Mouse (Mus musculus) adrenal gland, postnatal 14 days (tissue): ENCODE results near the gene Arhgap29. TPM values are rescaled to one million over a fixed set of nuclear protein-coding genes. Genes with fewer than 3 reads are reported as not detected.

Experiments used
- DNase-seq: peaks from one replicate; pipeline ENCODE4 v3.0.0; 2021; ENCODE audit warnings: mixed read lengths
- long read RNA-seq, 2 experiments: library from polyadenylated mRNA; stranded (forward); transcript quantifications; one replicate each; pipeline ENCODE4 v2.0.0; 2021
- total RNA-seq: library from RNA; stranded (reverse); gene quantifications from 2 replicates; pipeline ENCODE4 v1.2.3, GENCODE M21; 2021

Gene Arhgap29
- total RNA-seq = 82.6 and 83.4 TPM in 2 replicates
- long read RNA-seq, experiment 1, full-length matches to known transcripts = 2 of 10 reads
- long read RNA-seq, experiment 1, partial matches to known transcripts = 6 of 10 reads
- long read RNA-seq, experiment 1, other reads (novel, unspliced or antisense) = 2 of 10 reads
- long read RNA-seq, experiment 2, full-length matches to known transcripts = 6 of 18 reads
- long read RNA-seq, experiment 2, partial matches to known transcripts = 1 of 18 reads
- long read RNA-seq, experiment 2, other reads (novel, unspliced or antisense) = 11 of 18 reads

DNA sequence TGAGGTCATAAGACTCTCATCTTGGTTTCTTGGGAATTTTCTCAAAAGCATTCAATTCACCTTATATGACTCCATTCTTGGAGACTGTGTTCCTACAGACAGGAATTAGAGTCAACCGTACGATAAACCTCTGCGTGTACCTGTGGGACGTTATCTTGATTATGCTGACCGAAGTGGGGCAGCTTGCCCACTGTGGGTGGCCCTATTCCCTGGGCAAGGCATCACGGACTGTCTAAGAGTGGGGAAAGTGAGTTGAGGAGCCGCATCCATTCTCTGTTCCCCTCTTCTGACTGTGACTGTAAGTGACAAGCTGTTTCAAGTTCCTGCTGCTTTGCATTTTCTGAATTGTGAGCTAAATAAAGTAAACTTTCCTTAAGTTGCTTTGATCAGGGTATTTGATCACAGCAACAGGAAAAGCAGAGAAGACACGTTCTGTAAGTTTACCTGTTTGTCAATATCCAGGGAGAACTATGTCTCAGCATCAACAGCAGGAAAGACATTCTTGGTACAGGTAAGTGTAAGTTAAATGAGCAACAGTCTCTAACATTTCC lies at the start of gene Arhgap29:
Gene Arhgap29 (plus strand): TSS at position 501 of the 551 bp plus-strand sequence.
- DNase-seq = no peak

DNA sequence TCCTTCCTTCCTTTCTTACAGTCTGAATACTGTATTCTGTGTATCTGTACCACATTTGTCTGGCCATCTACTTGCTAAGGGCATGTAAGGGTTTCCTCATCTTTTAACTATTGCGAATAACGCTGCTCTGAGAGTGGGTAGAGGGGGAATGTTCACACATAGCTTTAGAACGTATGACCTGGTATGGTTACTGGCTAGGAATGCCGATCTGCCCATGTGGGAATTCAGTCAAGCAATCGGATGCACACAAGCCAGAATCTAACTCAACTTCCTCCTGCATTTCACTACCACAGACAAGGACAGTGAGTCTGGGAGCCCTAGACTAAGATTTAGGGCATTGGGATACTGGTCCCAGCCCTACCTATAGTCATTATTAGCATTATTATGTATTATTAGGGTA lies 49.6 kb upstream of the Arhgap29 start:
- no peak for DNase-seq

DNA sequence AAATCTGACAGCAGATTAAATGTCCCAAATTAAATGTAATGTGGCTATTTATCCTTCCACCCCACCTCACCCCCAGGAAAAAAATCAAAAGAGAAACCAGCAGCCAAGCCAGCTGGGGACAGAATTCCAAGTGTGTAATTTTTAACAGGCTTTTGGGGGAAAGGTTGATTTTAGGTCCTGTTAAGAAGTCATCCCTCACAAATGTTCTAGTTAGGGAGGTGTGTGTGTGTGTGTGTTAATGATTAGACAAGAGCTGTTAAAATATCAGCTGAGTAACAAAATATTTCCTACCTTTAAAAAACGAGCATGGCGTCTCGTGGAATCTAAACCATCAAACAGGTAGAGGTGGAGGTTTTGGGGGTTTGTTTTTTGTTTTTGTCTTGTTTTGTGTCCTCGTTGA lies 49.1 kb upstream of the Arhgap29 start:
- no peak for DNase-seq

DNA sequence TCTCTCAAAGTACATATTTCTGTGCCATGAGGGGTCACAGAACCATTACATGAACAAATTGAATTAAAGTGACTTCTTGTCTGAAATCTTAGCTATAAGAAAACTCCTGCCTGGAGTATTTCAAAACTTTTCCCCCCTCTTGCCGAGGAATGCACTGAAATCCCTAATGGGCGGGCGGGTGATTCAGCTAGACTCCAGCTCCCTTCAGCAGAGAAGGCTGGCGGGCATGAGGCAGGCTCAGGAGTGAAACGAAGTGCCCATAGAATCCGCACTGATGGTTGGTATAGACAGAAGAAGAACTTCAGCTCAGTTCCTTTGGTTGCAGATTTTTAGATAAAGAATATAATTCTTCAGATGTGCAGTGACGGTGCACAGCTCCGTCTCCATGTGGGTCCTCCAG lies 48.6 kb upstream of the Arhgap29 start:
- DNase-seq = no peak

DNA sequence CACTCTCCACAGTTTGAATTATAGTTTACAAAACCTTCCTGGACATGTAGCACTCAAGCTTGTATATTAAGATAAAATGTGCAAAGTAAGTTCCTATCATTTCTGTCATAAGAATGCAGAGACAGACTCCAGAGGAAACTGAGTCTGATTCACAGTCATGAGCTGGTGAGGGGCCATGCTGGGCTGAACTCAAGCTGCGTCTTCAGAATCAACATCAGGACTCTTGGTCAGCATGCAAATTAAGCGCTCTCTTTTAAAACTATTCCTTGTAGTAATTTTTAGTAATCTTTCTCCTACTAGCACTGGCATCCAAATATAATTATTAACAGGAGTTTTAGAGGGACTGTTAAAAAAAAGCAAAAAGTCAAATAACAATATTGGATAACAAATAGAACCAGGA lies 47.9 kb upstream of the Arhgap29 start:
- DNase-seq = no peak

DNA sequence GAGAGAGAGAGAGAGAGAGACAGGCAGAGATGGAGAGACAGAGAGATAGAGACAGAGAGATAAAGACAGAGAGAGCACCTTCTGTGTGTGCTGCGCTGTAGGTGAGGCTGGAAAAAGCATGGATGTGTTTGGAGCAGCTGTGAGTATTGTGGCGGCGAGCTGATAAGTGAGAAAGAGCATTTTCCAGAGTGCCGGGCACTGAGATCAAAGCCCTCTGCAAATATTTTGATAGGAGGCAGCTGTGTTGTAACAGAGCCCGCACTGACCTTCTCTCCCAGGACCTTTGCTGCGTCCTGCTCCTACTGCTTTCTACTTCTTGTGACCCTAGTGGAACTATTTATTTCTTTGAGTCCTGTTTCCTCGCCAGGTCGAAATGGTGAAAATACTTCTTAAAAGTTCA lies 45.7 kb upstream of the Arhgap29 start:
- peak; percentile 29 for DNase-seq

DNA sequence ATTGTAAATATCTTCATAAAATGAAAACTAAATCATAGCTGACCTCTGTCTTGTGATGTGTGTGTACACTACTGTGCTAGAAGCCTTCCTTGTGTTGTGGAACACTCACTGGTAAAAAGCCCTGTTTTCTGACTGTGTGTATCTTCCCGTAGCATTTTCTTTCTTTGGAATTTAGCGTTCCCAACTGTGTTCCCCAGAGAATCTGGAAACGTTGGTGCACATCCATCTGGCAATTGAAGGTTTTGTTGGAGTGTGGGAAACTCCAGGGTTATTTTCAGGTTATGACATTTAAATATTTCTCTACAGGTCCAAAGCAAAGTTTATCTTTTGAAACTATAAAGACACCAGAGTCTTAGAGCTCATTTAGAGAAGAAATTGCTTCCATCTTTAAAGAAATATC lies 43.2 kb upstream of the Arhgap29 start:
- DNase-seq = no peak

DNA sequence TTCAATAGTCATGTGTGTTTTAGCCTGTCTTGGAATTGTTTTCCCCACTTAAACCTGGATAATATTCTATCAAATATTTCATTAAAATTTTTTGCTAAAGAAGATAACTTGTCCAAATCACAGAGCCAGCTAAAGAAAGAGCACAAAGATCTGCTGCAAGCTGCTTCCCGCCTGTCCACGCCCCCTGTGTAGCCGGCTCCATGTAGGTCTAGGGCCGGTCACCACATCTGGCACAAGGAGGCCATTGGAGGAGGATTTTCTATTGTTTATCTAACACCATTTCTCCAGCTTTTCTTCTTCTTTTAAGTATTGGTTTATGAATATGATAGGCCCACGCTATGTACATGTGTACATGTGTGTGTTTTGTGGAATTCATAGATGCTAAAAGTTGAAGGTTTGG lies 38.9 kb upstream of the Arhgap29 start:
- DNase-seq = no peak

DNA sequence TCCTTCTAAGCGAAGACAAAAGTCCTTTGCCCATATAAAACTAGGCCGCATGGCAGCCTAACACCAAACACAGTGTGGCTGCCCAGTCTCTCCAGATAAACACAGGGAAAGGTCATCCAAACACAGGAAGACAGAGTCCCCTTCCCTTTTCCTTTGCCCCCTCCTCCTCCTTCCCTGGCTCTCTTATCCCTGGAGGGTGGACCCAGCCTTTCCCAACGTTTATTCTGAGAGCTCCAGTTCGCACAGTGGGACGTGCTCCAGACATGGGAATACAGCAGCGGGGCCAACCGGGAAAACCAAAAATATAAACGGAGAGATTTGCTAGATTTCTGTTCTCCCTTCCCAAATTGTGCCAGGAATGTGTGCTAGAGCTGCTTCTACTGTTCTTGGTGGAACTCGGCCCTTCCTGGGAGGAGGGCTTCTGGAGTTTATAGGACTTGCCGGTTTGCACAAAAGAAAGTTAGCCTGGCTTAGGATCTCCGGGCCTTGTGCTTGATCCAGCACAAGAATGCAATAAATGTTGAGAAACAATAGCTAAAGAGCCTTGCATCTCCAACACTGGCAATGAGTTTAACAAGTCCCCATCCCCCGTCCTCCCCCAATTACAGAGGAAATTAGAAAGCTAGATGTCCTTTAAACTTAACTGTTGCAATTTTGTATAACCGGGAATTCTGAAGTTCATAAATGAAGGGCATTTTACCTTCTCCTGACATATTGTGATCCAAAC lies 37.7 kb upstream of the Arhgap29 start:
- peak; percentile 61 for DNase-seq

DNA sequence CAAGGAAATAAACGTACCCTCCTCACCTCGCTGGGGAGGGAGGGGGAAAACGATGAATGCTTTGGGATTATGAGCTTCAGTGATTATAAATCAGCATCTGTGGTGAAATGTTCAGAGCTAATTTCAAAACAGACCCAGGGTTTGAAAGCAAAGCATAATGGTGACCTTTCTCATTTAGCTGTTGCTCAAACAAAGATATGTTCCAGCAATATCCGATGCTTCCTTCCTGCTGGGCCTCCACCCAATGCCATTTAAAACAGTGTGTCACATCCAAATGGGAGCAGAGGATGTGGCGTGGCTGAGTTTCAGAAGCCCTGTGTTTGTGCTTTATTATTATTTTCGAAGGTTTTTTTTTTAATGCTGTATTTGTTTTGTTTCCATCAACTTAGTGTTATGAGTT lies 37.1 kb upstream of the Arhgap29 start:
- peak; percentile 66 for DNase-seq

DNA sequence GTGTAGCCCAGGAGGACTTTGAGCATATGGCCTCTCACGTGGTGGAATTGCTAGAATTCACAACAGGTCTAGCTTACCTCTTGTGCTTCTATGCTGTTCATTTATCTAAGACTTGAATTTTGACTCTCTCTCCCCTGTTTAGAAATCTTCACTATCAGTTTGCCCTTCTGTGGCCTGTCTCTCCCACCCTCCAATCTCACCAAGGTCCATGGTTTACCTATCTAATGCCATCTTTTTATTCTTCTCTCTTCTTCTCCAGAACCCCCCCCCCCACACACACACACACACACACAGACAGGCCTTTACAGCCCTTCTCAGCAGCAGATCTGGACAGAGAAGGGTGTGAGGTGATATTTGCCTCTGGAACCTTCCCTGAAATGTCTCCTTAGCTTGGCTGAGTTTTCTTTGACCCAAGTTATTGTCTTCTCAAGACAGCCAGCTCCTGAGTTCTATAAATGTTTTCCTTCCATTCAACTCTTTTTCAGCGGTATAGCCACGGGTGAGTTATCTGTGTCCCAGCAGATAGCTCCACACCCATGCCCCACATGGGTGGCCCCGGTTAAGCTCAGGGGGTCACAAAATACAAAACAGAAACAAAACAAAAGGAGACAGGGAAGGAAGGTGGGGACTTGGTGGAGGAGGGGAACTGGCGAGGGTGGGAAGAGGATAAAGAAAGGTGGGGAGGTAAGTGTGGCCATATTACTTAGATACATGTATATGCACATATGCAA lies 35.4 kb upstream of the Arhgap29 start:
- DNase-seq = no peak

DNA sequence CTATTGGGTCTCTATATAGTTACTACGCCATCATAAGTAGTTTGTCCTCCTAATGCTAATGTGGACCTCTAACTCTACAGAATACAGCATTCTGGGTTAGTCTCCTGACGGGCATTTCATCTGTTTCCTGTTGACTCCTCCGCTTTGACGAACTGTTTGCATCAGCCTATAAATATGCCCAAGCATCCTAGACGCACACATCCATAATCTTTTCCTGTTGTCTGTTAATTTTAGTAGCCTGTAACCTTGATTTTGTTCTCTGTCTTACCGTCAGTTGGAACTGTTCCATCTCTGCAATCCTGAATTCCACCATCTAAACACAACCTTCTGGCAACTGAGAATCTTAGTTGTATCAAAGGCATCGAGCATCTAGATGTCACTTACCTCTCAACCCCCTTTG lies 34.7 kb upstream of the Arhgap29 start:
- DNase-seq = no peak

DNA sequence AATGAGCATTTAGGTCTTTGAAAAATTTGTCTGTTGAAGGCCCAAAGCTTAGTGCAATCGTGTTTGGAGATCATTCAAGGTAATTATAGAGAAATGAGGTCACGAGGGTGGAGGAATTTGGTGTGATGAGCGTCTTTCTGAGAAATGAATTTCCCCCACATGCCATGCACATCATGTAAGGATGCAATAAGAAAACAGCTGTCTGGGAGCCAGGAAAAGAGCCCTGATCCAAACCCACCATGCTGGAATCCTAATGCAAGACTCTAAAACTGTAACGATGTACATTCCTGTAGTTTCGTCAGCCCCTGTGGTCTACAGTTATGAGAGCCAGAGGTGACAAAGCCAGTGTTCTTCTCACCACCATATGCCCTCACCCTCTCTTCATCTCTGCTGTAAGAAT lies 32.4 kb upstream of the Arhgap29 start:
- no peak for DNase-seq

DNA sequence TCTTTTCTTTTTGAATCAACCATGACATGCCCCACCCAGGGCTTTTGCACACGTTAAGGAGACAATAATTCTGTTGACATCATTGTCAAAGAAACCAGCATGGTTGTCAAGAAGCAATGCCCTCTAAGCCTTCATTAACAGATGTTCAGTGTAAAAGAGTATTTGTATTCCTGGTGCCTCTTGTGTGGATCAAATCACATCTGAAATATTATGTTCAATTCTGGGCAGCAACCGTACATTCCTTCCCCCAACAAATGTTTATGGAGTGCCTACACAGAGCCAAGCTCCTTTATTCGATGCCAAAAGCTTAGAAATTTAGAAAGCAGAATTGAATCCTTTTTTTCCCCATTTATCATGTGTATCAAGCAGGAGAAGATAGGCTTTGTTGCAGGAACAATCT lies 31.6 kb upstream of the Arhgap29 start:
- no peak for DNase-seq

DNA sequence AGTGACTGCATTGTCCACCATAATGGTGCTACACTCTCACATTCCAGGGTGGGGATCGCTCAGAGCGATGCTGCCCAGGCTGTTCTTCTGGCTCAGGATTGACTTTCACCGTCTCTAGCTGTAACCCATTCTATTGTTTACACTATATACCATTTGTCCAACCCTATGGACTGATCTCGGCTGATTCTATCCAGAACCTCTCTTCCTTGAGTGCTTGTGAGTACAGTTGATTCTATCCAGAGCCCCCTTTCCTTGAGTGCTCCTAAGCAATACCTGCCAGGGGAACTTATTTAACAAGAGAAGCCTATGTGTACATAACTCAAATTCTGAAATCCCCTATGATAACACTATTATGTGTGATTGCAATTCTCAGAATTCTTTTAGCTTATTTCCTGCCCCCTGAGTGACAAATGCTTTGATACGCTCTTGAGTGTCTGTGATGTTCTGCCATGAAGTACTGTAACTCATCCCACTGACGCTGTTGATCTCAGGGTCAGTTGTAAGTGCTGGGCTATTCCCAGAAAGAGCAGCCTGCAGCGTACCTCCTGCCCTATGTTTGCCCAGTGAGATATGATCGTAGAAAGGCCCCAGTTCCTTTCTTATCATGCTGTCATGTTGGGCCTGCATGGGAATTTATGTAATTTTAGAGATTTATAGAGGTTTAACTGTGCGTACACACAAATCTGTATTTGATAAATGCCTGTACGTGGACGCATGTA lies 27.4 kb upstream of the Arhgap29 start:
- DNase-seq = peak; percentile 57

DNA sequence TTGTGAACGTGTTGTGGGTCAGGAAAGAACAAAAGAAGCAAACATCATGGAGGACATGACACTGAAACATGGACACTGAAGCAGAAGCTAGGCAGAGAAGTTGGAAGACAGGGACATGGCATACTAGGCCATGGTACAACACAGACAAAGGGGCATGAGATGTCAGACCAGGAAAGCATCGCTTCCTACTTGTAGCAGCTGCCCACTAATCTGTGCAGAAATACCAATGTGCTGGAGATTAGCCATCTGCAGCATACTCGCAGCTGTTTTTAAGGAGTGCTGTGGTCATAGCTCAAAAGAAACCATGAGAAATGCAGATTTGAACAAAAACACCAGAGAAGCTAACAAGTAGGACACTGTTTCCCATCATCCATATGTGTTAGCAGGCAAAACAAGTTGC lies 24.7 kb upstream of the Arhgap29 start:
- no peak for DNase-seq

DNA sequence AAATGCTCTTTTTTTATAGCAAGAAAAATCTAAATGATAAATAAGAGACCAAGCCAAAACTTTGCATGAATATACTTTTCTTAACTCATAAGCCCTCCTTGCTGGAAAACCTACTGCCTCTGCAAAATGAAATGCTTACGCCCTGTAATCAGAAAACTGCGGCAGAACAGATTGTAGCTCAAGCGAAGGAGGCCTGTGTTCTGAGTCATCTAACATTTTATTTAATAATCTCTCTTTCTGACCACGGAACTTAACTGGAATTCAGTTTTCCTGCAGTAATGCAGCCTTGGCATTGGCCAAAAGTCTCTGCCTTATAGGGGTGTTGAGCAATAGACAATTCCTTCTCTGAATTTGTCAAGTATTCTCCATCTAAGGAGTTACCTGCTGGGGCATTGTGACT lies 19.5 kb upstream of the Arhgap29 start:
- DNase-seq = no peak

DNA sequence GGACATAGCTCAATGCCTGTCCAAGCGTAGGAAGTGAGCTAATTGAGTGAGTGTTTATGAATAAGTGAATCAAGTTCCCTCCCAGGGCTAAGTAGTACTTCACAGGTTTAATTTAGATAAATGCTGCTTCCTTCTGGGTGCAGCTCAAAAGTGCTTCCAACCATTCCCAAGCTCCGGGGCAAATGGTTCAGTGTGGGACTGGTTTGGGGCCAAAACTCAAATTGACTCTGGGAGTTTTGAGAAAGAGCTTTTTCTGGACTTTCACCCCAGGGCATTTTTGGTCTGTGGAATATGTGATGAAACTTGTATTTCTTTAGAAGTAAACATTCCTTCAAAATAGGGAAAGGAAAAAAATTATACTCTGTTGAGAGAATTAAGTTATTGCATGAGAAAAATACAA lies 16.1 kb upstream of the Arhgap29 start:
- no peak for DNase-seq

DNA sequence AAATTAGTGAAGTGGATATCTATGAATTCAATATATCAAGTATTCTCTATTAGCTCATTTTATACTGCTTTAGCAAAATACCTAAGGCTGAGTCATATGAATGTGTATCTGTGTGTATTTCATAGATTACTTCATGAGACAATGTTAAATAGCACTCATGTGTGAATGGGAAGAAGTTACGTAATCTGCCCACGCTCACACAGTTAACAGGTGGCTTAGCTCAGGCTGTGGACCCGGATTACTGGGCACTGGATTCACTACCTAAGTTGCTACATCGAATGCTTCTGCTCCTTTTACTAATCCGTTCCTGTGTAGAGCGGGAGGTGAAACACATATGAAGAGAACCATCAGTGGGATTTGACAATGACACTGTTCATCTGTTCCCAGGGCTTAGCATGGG lies 15.3 kb upstream of the Arhgap29 start:
- DNase-seq = no peak

DNA sequence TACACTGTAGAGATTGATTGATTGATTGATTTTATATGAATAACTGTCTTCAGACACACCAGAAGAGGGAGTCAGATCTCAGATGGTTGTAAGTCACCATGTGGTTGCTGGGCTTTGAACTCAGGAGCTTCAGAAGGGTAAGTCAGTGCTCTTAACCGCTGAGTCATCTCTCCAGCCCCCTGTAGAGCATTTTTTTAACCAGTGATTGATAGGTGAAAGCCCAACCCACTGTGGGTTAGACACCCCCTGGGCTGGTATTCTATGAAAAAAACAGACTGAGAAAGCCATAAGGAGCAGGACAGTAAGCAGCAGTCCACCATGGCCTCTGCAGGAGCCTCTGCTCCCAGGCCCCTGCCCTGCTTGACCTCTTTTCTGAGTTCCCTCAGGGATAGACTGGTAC lies 12.7 kb upstream of the Arhgap29 start:
- DNase-seq = no peak

DNA sequence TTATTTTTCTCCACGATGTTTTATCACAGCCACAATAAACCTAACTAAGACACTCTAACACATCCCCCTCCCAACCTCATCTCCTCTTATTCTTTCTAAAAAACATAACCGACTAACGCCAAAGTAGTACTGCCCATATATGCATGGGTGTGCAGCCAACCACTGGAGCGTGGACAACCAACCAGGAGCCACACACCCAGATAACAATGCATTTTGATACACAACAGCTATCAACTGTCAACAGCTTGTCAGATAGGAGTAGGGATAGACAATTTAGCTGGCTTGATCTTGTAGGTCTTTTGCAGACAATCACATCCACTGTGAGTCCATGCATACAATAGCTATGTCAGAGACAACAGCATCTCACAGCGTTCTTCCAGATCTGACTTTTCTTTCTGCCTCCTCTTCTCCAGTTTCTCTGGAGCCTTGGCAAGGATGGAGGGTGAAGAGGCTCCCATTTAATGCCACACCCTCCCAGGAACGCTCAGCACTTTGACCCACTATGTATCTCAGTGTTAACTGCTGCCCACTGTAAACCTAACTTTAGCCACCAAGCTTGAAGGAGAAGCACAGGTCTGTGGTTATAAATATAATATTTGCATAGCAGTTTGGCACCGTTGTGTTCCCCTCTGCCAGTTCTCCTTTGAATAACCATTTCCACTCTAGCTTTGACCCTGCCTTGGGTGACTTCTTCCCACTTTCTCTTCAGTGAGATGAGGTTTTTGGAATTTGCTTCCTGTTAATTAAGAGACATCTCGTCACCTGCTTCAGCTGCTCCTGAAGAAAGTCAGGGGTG lies 12.0 kb upstream of the Arhgap29 start:
- no peak for DNase-seq
